Mouse (Mus musculus) intestine, postnatal 0 days (tissue): ENCODE measurements around the gene Gna13. TPM values are rescaled to one million over a fixed set of nuclear protein-coding genes. Genes with fewer than 3 reads are reported as not detected.
A peak's percentile ranks its signal among the peaks of the same experiment; 100 is the strongest.

ENCODE experiments used
- ATAC-seq: fragments of 200-750 bp; cut with Nextera tagmentation; 2 replicates; pipeline ENCODE4 v1.8.0; 2017; ENCODE audit warnings: mild to moderate bottlenecking, moderate TSS enrichment, moderate library complexity
- H3K27ac ChIP-seq: fragments of 300-500 bp; sonication (generic); 2 replicates; pipeline ENCODE4 v1.5.1; 2014; ENCODE audit warnings: mild to moderate bottlenecking, low read depth, low read length, moderate library complexity
- H3K27me3 ChIP-seq: fragments of 300-500 bp; sonication (generic); replicated peaks from 2 replicates; pipeline ENCODE4 v1.6.1; 2014; ENCODE audit warnings: low read length, mixed read lengths; ENCODE audit not compliant: control insufficient read depth, insufficient read depth
- H3K36me3 ChIP-seq: fragments of 300-500 bp; sonication (generic); 2 replicates; pipeline ENCODE4 v1.6.1; 2014; ENCODE audit warnings: mild to moderate bottlenecking, moderate library complexity; ENCODE audit not compliant: control insufficient read depth, insufficient read depth
- H3K4me1 ChIP-seq: fragments of 300-500 bp; sonication (generic); replicated peaks from 2 replicates; pipeline ENCODE4 v1.6.1; 2014; ENCODE audit warnings: antibody characterized with exemption, low read length, mixed read lengths; ENCODE audit not compliant: control insufficient read depth, insufficient read depth
- H3K4me2 ChIP-seq: fragments of 300-500 bp; sonication (generic); replicated peaks from 2 replicates; pipeline ENCODE4 v1.6.1; 2014; ENCODE audit warnings: low read depth, mild to moderate bottlenecking, moderate library complexity
- H3K4me3 ChIP-seq: fragments of 300-500 bp; sonication (generic); 2 replicates; pipeline ENCODE4 v1.5.1; 2014; ENCODE audit warnings: low read depth, low read length
- H3K9ac ChIP-seq: fragments of 300-500 bp; sonication (generic); 2 replicates; pipeline ENCODE4 v1.6.1; 2014; ENCODE audit warnings: mild to moderate bottlenecking, low read depth, low read length
- H3K9me3 ChIP-seq: fragments of 300-500 bp; sonication (generic); 2 replicates; pipeline ENCODE4 v1.6.1; 2016; ENCODE audit warnings: mixed run types; ENCODE audit not compliant: control insufficient read depth
- CTCF ChIP-seq: sonication (generic); IDR thresholded peaks from 2 replicates; pipeline ENCODE4 v1.5.1; 2016; ENCODE audit warnings: low read depth, mild to moderate bottlenecking, control low read depth, antibody characterized with exemption, moderate library complexity
- WGBS: fragments of 180-500 bp; shearing (Covaris S2); extraction: QIAGEN DNeasy Blood & Tissue Kit; methylation state at CpG from one replicate; pipeline ENCODE4 v1.1.7; 2014; 5-methylcytosine and 5-hydroxymethylcytosine counted together
- polyA plus RNA-seq: library from polyadenylated mRNA; unstranded; fragments of >200 nt; fragmentation: Nextera tagmentation; extraction: Ambion mirVana; gene quantifications from 2 replicates; pipeline ENCODE4 v1.2.1, GENCODE M21; 2015

The Gna13 gene
- polyA plus RNA-seq, 1 experiment from 2014 or later = 81.7 TPM

DNA sequence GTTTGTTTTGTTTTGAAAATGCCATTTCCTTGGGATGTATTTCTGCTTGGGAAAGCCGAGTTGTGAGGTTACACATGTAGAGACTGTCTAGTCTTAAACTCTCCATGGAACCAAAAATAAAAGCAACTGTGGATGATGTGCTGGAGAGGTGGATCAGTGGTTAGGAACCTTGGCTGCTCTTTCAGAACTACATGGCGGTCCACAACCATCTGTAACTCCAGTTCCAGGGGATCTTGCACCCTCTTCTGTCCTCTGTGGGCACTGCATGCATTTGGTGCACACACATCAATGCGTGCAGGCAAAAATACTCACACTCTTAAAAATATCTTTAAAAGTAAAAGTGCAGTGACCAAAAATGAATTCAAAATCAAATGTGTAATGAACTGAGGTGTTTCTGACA is 78.5 kb downstream of the Gna13 start:
- Histone ChIP-seq H3K9ac (no peak overlapping the region), H3K9me3 (no peaks in the 10 kb centered on the region), H3K4me2 (no peak overlapping the region), H3K4me3 (no peak overlapping the region), H3K36me3 (peaks cover 14% of the 10 kb centered on the region; the same call in 1 of the 2 replicates), H3K27ac (no peak overlapping the region), H3K4me1 (no peaks in the 10 kb centered on the region), H3K27me3 (no peaks in the 10 kb centered on the region)
- no peak for ATAC-seq
- 77% methylated on average over 3 of the region's 3 CpGs for WGBS
- peak; percentile 83 for TF ChIP-seq CTCF

GRCm38 (mm10) chr11:109442166-109442730 is 79.6 kb downstream of the Gna13 start:
- Histone ChIP-seq H3K27ac (no peak overlapping the region), H3K9me3 (no peaks in the 10 kb centered on the region), H3K9ac (no peak overlapping the region), H3K4me3 (no peak overlapping the region), H3K4me2 (no peak overlapping the region), H3K4me1 (no peaks in the 10 kb centered on the region), H3K27me3 (no peaks in the 10 kb centered on the region), H3K36me3 (peaks cover 6% of the 10 kb centered on the region; the same call in 1 of the 2 replicates)
- no peak for TF ChIP-seq CTCF
- WGBS = 51% methylated on average over 5 of the region's 5 CpGs
- no peak for ATAC-seq

DNA sequence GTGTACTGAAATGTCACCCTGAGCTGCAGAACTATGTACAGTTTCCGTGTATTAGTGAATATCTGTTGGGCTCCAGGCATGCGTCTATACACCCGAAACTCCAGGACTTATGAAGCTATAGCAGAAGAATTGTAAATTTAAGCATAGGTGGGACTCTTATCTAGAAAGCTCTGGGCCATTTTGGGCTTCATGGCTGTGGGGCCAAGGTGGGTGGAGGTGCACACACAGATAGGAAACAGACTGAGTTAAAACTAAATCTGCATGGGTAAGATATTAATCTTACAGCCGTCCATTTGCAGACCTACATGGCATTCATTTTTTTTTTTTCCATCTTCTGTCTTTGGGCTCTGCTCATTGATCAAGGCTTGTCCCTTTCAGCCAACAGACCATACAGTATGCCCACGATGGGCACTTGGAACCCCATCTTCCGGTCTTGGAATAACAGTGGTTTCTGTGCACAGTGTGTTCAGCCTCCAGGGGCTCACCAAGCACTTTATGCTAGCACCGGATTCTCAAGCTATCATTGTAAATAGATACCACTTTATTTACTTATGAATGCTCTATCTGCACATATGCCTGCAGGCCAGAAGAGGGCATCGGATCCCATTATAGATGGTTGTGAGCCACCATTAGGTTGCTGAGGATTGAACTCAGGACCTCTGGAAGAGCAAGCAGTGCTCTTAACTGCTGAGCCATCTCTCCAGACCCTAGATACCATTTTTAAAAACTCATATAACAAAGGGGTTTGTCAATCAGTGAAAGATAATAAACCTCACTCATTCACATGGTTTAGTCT is 81.0 kb downstream of the Gna13 start:
- no peaks in the 10 kb centered on the region for H3K4me1 ChIP-seq
- H3K27me3 ChIP-seq = no peaks in the 10 kb centered on the region
- no peaks in the 10 kb centered on the region for H3K9me3 ChIP-seq
- H3K9ac ChIP-seq = no peak overlapping the region
- H3K36me3 ChIP-seq = no peaks in the 10 kb centered on the region
- no peak overlapping the region for H3K27ac ChIP-seq
- H3K4me2 ChIP-seq = no peak overlapping the region
- TF ChIP-seq CTCF = peak; percentile 43
- no peak for ATAC-seq
- H3K4me3 ChIP-seq = no peak overlapping the region
- 88% methylated on average over 8 of the region's 8 CpGs for WGBS

DNA sequence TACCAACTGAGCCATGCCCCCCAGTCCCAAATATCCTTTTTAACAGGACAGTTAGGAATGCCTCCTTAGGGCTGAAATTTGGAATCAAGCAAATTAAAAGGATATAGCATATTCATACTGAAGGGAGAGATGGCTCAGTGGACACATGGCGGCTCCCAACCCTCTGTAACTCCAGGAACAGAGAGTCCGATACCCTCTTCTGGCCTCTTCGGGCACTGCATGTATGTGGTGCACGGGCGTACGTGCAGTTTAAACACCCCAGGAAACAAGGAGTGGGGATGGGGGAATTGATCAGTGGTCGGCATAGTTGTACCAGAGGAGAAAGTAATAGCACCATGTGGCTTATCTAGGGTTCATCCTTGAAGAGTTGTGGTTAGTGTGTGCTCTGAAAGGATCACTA is 82.0 kb downstream of the Gna13 start:
- Histone ChIP-seq H3K4me1 (no peaks in the 10 kb centered on the region), H3K9me3 (no peaks in the 10 kb centered on the region), H3K4me2 (no peak overlapping the region), H3K9ac (no peak overlapping the region), H3K4me3 (no peak overlapping the region), H3K27me3 (no peaks in the 10 kb centered on the region), H3K27ac (no peak overlapping the region), H3K36me3 (no peaks in the 10 kb centered on the region)
- peak; percentile 66 for TF ChIP-seq CTCF
- WGBS = 61% methylated on average over 7 of the region's 7 CpGs
- no peak for ATAC-seq

GRCm38 (mm10) chr11:109445438-109446035 is 82.9 kb downstream of the Gna13 start:
- Histone ChIP-seq H3K9ac (no peak overlapping the region), H3K27me3 (no peaks in the 10 kb centered on the region), H3K36me3 (no peaks in the 10 kb centered on the region), H3K4me3 (no peak overlapping the region), H3K4me1 (no peaks in the 10 kb centered on the region), H3K4me2 (no peak overlapping the region), H3K27ac (no peak overlapping the region), H3K9me3 (no peaks in the 10 kb centered on the region)
- 0 out of 2 replicates have a peak, but pooled peaks have one; percentile 41 for ATAC-seq
- peak; percentile 90 for TF ChIP-seq CTCF
- 50% methylated on average over 13 of the region's 13 CpGs for WGBS

Other genes with a start within 250 kb of the Gna13 start
- not detected in 2 replicates for gene E030025P04Rik, start 218.5 kb upstream of the Gna13 start, polyA plus RNA-seq
- gene Rgs9, start 64.7 kb upstream of the Gna13 start, polyA plus RNA-seq = 2.6 and 2.8 TPM in 2 replicates
- gene 9930022D16Rik, start 51.1 kb downstream of the Gna13 start, polyA plus RNA-seq = 0.08 TPM in 1 of 2 replicates, not detected in the other
- gene Amz2, start 63.1 kb downstream of the Gna13 start, polyA plus RNA-seq = 22.7 and 23.8 TPM in 2 replicates
- 50.9 and 54.4 TPM in 2 replicates for gene Arsg, start 110.5 kb downstream of the Gna13 start, polyA plus RNA-seq
- 129 and 143 TPM in 2 replicates for gene Slc16a6, start 110.8 kb downstream of the Gna13 start, polyA plus RNA-seq
- gene Wipi1, start 249.1 kb downstream of the Gna13 start, polyA plus RNA-seq = 28.2 and 30.4 TPM in 2 replicates